Mouse (Mus musculus) gastrocnemius, postnatal 4 days (tissue): Measurements from ENCODE around the gene Agtrap. TPM values are rescaled to one million over a fixed set of nuclear protein-coding genes. Genes with fewer than 3 reads are reported as not detected.

Experiments used
- total RNA-seq, 2 experiments: library from RNA; stranded (reverse); gene quantifications; 2 replicates each; pipeline ENCODE4 v1.2.3; 2021

The Agtrap gene
- total RNA-seq, 2 experiments from 2014 or later = 20.5 to 22.7 TPM

Other genes starting within 250 kb of the Agtrap start
- 1 to 10 TPM; 9.0 to 9.7 TPM for gene Zfp933, start 239.7 kb downstream of the Agtrap start, total RNA-seq
- 10 to 100 TPM in 1 of 2 experiments, 1 to 10 TPM in 1; 9.9 to 12.4 TPM for gene Miip, start 219.2 kb downstream of the Agtrap start, total RNA-seq
- gene Fv1, start 219.1 kb downstream of the Agtrap start, total RNA-seq = 1 to 10 TPM; 6.3 to 6.4 TPM
- gene Mfn2, start 183.3 kb downstream of the Agtrap start, total RNA-seq = 100 to 1,000 TPM; 200 to 231 TPM
- 10 to 100 TPM; 52.7 to 63.2 TPM for gene Plod1, start 151.3 kb downstream of the Agtrap start, total RNA-seq
- gene 2510039O18Rik, start 147.1 kb downstream of the Agtrap start, total RNA-seq = 10 to 100 TPM; 37.7 to 37.8 TPM
- not detected for gene Nppb, start 102.2 kb downstream of the Agtrap start, total RNA-seq
- gene Nppa, start 87.3 kb downstream of the Agtrap start, total RNA-seq = not detected
- 10 to 100 TPM; 13.6 to 14.4 TPM for gene Clcn6, start 49.2 kb downstream of the Agtrap start, total RNA-seq
- 10 to 100 TPM; 30.2 to 32.2 TPM for gene Mthfr, start 49.0 kb downstream of the Agtrap start, total RNA-seq
- 10 to 100 TPM; 19.0 to 20.4 TPM for gene Mad2l2, start 42.4 kb upstream of the Agtrap start, total RNA-seq
- under 1 TPM; 0.39 to 0.44 TPM for gene Draxin, start 42.7 kb upstream of the Agtrap start, total RNA-seq
- 10 to 100 TPM; 19.2 to 21.4 TPM for gene Fbxo6, start 64.1 kb upstream of the Agtrap start, total RNA-seq
- gene Fbxo44, start 72.5 kb upstream of the Agtrap start, total RNA-seq = 1 to 10 TPM in 1 of 2 experiments, under 1 TPM in 1; 0.91 to 1.3 TPM
- gene Fbxo2, start 72.6 kb upstream of the Agtrap start, total RNA-seq = not detected
- under 1 TPM; 0.26 to 0.27 TPM for gene Disp3, start 199.9 kb upstream of the Agtrap start, total RNA-seq